Mouse (Mus musculus): ENCODE data around the gene Atp11a.

Atp11a gene

DNA sequence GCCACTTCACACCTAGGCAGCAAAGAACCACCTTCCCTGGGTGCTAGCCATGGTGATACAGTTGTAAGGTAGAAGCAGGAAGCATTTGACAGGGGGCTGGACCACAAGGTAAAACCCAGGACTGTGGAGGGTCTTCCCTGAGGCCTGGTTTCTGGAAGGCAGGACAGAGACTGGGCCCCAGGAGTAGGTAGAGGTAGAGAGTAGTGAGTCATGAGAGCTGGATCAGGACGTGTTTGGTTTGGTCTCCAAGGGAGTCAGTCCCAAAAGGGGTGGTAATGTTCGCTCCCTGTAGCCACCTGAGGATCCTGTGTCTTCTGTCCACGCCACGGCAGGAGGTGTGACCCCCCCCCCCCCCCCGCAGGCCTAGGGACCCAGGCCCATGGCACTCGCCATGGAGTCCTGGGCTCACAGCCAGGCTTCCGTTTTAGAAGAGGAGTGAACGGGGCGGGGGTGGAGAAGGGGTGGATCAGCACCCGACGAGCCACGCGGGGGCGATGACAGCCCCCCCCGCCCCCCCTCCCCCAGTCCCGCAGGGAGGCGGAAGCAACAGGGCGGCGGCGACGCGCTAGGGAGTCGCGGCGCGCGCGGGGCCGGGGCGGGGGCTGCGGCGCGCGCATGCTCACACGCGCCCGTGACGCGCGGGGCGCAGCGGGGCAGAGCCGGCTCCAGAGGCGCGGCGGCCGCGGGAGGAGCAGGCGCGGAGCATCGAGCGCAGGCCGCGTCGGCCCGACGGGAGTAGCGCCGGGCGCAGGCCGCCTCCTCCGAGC, at the start of gene Atp11a:
Atp11a (plus strand) TSS at position 624 of the 767 bp plus-strand sequence.
- DNase-seq = peak; percentile 84

DNA sequence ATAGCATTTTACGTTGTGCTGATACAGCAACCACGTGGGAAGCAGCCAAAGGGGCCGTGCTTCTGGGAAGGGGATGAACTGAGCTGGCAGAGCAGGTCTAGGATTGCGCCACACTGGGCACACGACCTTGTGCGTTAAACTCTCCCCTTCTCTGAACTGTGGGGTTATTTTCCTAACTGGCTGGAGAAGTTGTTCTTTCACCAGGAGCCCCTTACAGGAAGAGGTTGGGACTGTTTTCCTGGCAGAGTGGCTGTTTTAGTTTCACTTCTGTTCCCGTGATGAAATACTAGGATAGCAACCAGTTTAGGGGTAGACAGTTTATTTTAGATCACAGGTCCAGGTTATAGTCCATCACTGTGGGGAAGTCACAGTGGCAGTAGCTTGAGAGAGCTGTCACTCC, 45.2 kb upstream of the Atp11a start:
- DNase-seq = no peak

DNA sequence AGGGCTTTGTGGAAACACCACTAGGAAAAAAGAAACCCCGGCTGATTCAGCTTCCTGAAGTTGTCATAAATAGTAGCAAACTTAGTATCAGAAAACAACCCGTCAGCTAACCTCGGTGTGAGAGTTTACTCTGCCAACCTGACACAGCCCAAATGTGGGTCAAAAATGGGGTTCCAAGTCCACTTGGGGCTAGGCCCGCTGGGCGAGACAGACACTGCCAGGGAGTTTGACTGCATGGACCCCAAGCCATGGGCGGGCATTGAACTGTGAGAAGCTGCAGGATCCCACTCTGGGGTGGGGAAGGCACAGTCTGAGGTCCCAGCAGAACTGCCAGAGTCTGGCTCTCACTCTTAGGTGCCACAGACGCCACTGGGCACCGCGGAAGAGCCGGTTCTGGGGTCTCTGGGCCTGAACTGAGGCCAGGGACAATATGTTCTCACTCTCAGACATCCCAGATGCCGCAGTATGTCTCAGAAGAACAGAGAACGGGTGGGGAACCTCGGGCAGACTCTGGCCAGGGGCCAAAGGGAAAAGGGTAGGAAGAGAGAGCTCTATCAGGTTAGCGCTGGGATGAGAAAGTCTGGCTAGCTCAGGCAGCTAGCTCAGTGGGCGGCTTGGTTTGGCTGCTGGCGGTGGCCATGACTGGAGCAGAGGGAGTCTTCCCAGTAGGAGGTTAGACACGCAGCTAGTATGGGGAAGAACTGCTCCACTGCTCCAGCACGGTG, 40.8 kb upstream of the Atp11a start:
- no peak for DNase-seq

DNA sequence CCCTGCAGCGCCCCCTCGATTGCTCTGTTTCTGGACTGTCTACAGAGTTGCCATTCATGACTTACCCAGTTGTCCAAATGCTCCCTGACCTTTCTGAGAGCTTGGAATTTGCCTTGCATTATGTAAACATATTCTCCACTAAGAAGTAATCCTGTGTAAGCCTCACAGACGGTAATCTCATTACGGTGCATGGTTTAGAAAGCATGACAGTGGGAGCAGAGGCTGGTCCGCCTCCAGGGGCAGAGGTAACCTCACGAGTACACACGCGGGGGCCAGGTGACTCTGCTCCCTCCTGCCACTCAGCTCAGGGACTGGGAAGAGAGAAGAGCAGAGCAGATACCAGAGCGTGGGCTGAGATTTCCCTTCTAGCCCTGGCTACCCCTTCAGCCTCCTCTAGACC, 37.7 kb upstream of the Atp11a start:
- DNase-seq = peak; percentile 70

DNA sequence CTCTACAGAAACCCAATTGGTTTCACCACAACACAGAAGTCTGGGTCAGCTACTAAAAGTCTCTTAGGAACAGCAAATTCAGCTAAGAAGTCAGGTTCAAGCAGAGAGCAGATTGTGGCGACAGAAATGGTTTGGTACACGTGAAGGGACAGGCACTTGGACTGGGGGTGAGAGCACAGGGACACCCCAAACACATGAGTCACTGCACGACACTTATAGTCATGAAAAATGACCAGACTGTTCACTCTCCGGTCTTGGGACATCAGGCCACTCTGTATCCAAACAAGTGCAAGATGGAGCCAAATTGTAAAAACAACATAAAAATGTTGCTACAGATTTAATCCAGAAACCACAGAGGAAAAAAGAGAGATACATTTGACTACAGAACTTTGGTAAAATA, 28.2 kb upstream of the Atp11a start:
- no peak for DNase-seq

DNA sequence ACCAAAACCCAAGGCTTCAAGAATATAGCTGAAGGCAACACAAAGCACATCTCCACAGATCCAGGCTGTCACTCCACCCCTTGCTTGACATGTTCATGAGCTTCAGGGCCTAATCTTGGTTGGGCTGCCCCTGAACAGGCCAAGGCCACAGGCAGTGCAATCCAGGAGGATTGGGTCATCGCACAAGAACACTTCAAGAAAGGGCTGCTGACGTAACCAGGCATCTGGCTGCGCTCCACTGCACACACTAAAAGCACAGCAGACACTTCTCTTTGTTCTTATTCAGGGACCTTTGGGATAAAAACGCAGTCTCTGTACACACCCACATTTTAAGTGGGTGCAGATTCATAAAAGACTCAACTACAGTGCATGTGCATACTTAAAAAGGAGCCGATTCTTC, 26.0 kb upstream of the Atp11a start:
- DNase-seq = peak; percentile 44

DNA sequence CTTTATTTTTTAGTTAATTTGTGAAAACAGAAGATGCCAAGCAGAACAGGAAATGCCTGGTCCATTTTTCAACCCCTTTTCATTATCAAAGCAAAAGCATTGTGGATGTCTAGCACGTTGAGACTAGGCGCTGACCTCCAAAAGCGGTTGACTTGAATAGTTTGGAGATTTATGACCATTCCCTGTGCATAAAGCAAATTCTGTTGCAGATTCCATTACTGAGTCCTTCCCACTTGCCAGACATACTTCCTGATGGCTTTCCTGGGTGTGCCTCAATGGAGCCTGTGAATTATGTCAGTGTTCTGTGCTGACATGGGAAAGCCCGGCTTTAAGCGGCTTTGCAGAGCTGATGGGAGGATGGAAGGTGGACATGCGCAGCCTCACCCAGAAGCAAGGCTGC, 24.4 kb upstream of the Atp11a start:
- no peak for DNase-seq

DNA sequence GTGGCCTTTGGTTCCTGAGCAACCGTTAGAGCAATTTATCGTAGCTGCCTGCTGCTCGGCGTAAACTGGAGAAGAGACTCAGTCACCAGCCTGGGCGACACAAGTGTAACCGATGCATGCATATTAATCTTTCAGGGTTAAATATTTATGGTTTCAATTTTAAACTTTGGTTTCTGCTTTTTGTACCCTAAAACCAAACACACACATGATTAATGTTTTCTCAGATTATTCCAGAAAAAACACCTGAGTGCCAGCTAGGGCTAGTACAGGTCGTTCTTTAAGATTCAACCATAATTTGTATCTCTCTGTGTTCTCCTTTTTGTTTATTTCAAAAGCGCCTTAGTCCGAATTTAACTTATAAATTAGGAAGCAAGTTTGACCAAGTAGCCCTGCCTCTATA, 17.7 kb upstream of the Atp11a start:
- DNase-seq = no peak

DNA sequence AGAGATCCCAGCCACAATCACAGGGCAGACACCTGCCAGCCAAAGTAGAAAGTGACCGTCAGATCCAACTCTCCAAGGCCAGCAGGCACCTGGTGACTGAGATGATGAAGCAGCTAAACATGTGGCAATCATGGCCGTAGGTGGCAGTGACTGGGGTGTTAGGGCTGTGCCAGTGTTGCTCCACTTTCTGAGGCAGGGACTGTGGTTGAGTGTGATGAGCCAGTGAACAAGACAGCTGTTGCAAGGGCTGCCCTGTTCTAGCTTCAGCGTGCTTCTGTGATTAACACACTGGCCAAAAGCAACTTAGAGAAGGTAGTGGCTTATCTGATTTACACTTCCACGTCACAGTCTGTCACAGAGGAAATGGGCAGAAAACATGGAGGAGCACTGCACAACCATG, 13.4 kb upstream of the Atp11a start:
- no peak for DNase-seq

DNA sequence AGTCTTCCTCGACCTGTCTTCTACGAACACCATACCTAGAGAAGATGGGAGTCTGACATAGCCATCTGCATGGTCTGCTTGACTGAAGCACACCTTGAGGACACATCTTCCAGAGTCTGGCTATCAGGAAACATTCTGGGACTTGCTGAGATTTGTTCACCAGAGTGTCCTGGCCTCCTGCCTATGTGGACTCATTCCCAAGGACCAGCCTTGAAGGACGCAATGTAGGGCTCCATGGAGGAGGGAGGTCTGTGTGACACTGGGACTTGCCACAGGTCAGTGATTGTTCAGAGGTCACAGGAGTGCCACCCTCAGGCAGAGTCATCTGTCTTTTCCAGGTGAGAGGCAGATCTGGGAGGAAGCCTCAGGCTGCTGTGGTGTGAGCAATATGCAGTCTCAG, 8.6 kb upstream of the Atp11a start:
- DNase-seq = no peak

DNA sequence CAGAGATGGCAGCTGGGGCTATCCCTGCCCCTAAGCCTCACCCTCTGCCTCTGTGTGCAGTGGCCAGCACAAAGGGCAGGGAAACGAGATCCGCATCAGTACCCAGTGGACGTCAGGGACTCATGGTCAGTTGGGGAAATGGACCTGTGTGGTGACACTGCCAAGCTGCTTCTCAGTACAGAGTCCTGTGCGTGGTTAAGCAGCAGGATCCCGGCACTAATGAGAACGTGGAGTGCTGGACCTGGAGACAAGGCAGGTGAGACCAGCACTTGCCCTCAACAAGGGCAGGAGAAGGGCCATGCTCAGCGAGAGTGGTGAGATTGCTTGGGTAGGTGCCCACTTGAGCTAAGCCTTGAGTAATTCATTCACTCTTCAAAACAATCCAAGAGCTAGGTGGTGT, 7.7 kb upstream of the Atp11a start:
- DNase-seq = no peak

DNA sequence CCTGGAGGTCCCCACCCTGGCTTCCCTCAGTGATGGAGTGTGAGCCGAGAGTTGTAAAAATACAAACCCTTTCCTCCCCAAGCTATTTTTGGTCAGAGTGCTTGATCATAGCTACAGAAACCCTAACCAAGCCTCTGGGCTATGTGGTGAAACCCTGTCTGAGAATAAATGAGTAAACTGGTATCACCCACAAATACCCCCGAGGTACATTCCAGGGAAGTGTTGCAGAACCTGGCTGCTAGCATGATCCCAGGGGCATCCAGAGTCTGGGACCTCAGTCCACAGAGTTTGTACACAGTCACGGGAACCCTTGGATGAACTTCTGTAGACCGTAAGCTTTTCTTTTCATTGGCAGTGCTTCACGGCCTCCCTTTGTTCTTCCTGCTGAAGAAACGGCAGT, 3.8 kb upstream of the Atp11a start:
- no peak for DNase-seq

DNA sequence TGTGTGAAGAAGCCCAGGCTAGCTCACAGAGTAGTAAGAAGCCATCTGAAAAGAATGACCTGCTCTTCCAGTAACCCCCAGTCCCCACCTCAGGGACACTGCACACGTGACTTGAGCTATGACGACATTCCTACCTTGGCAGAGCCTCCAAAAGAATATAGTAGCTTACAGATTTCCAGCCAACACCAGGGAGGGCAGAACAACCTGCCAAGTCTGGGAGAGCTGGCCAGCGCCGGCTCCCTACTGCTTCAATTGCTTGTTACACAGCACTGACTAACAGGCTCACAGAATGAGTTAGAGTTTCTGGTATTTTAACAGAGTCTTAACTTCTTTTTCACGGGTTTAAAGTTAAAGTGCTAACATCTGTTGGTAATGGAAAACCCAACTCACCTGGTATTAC, 2.7 kb upstream of the Atp11a start:
- no peak for DNase-seq

DNA sequence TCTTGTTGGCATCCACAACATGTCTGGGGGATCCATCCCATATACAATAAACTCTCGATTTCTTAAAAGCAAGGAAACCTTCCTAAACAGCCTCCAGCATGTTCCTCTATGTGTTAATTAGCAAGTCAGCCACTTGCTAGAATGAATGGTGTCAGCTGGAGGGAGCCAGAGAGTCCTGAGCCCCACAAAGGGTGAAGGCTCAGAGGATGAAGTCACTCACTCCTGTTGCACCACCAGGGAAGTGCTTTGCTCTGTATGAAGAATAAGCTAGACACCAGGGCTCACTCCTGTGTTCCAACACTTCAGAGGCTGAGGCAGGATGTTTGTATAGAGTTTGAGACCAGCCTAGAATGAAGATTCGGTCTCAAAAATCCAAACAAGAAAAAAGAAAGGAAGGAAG, 1.5 kb upstream of the Atp11a start:
- DNase-seq = peak; percentile 40

DNA sequence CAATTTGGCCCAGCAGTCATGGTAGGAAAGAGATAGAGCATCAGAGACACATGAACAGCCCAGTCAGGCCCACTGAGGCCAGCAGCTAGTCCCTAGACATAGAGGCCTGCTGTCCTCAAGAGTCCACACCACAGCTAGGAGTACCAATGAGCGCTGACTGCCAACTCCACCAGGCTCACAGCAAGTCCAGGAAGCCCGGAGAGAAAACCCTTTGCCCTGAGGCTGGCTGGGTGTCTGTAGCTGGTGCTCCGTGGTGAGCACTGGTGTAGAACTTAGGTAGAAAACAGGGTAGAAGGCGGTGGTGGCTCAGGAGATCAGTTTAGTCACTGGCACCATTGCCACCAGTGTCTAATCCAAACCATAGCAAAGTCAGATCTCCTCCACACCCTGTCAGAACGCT, 988 bp upstream of the Atp11a start:
- DNase-seq = no peak

DNA sequence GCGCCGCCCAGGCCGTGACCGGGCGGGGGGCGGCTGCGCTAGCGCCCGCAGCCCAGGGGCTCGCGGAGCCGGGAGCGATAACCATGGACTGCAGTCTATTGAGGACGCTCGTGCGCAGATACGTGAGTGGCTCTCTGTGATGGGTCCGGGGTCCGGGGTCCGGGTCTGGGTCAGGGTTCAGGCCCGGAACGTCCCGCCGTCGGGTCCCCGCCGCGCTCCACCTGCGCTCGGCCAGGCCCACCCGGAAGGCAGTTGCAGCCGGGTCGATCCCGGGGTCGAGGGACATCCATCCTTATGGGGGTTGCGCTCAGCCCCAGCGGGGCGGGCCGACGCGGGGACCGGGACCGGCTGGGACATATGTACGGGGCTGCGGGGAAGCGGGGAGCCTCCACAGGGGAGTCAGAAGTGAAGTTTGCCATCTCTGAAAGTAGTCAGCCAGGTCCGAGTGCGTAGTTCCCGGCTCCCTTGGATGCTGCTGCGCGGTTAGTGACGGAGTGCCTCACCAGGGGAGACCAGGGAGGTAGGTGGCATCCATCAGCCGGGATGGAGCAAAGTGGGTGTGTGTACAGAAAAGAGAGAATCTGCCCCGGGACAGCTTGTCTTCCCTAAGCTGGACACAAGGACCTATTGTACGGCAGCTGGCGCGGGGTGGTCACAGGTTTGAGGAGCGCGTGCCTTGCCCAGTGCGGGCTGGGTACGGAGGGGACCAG, 572 bp downstream of the Atp11a start:
- DNase-seq = peak; percentile 41

DNA sequence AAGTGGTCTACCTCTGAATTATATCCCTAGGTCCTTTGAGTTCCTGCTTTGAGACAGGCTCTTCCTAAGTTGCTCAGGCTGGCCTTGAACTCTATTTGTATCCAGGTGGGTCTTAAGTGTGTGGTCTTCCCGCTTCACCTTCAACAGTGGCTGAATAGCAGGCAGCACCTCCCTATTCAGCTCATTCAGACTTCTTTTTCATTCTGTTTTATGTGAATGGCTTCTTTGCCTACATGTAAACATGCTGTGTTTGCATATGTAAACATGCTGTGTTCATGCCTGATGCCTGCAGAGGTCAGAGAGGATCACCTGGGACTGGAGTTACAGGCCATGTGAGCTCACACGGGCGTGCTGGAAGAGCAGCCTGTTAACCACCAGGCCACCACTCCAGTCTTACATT, 3.1 kb downstream of the Atp11a start:
- no peak for DNase-seq

DNA sequence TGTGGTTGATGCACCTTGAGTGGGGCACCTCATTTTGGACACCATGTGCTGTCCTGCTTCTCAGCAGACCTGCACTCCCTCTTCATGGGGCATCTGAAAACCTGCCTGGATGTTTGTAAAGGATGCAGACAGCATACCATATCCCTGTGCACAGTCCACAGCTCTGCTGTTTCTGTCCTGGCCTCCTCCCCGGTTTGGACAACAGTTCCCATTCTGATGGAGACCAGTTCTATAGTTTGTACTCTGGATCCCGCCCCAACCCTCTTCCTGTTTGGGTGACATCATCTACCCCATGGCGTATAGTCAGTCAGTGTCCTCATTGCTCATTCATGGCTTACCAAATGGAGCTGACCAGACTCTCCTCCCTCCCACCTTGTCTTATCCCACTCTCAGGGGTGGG, 5.1 kb downstream of the Atp11a start:
- no peak for DNase-seq

DNA sequence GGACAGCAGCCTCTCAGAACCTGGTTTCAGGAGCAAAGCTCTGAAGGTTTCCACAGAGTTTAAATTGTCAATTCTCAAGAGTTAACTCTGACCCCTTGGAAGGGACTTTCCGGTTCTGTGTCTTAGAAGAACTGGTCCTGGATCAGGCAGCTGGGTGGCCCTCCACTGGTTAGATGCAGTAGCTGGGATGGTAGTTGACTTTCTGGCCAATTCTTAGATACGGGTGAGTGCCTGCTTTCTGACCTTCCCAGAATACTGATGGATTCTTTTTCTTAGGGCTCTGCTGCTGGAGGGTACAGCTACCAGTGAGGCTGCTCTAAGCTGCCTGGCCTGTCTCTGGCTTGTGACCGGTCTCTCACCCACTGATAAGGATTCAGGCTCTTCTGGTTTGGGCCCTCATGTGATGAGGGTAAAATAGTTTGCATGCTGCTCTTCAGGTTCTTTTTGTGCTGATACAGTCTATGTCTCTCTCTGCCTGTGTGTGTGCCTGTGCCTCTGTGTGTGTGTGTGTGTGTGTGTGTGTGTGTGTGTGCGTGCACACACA, 6.8 kb downstream of the Atp11a start:
- no peak for DNase-seq

DNA sequence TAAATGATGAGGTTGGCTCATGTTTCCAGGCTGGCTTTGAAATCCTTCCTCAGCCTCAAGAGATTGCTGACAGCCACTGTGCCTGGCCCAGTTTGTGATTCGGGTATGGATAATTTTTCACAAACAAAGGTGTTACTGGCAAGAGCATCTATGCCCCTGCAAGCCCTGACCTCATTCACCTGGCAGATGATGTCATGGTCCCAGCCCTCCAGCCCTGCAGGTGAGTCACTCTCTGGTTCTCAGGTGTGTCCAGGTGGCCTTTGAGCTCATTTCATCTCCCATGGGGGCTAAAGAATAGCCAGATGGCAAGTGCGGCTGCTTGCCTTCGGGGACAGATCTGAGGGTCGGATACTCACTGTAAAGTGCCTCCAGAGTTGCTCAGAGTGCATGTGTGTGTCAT, 8.2 kb downstream of the Atp11a start:
- DNase-seq = no peak

DNA sequence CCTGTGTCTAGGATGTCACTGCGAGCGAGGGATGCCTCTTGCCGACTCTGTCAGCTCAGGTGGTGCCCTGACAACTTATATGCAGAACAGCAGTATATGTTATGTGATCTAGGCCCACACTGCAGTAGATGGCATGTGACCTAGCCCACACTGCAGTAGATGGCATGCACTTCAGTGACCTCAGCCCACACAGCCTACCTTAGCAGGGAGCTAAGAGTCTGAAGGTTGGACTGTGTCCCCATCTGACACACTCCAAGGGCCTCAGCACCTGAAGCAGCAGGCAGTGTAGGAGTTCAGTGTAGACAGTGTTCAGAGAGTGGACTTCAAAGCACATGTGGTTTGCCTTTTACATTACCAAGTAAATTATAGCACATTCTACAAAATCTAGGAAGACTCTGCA, 10.4 kb downstream of the Atp11a start:
- DNase-seq = no peak

DNA sequence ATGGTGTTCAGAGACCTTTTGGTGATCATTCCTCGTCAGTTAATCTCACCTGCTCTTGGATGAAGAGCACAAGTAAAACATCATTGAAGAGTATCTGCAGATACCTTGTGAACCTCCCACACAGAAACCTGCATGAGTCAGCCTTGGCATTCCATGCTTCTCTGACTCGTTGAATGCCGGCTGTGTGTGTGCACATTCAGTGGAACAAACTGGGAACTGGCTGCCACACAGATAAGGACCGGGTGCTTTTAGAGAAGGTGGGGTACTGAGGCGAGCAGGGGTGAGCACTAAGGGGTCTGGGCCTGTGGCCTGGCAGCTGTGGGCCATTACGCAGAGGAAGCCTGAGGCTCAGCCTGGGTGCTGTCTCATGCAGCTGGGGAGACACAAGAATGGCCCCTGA, 11.9 kb downstream of the Atp11a start:
- no peak for DNase-seq

DNA sequence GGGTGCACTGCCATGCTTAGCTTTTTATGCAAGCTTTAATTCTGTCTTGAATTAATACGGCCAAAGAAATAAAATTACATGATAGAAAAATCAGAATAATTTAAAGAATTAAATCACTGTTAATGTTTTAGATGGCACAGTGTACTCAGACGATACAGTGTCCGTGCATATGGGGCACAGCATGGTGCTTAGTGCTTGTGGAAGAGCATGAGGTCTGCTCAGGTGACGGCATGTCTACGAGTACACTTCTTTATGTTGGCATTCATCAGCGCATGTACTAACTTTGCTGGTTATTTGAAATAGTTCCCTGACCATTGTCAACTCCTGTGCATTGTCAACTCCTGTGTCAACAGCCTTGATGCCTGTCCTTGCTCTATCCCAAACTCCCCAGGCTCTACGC, 12.5 kb downstream of the Atp11a start:
- DNase-seq = no peak

DNA sequence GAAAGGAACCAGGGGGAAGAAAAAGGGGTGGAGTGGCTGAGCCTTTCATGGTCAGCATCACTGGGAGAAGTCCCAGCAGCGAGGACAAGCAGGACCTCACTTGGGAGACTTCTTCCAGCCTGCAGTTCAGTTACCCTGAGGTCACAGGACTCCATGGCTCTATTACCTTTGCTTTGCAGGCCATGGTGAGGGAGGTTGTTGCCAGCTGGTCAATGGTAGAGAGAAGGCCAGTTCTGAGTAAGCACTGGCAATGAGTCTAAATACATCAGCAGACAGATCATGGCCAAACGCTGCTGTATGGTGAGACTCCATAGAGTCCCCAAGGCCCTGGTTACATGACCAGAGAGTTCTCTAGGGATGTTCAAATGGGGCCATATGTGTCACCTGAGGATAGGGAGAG, 15.5 kb downstream of the Atp11a start:
- DNase-seq = no peak

Measured in retina, postnatal 1 day (tissue).